Mouse (Mus musculus) gastrocnemius, adult 8-10 months (tissue): ENCODE data around the gene Gpr137. TPM values are rescaled to one million over a fixed set of nuclear protein-coding genes. Genes with fewer than 3 reads are reported as not detected.

ENCODE experiments used
- DNase-seq, 2 experiments: peaks; one replicate each; pipeline ENCODE4 v3.0.0; 2022; ENCODE audit warnings: low spot score in 2 of 2
- total RNA-seq, 4 experiments: library from RNA; stranded (reverse); gene quantifications; 2 replicates each; pipeline ENCODE4 v1.2.4; 2022

Gpr137 gene
- total RNA-seq, 4 experiments from 2014 or later, result 9.1 to 10.9 (median 10.0) TPM

GRCm38 (mm10) chr19:6941372-6942248 lies 670 bp downstream of the Gpr137 start, which contains the start of gene Bad:
Gene Bad, plus strand, starts transcription at chr19:6941861.
- peak; percentile 86 to 88 for DNase-seq

- no peak for DNase-seq
These were observed 1.6 kb downstream of the Gpr137 start for GRCm38 (mm10) chr19:6940396-6941351.

DNA sequence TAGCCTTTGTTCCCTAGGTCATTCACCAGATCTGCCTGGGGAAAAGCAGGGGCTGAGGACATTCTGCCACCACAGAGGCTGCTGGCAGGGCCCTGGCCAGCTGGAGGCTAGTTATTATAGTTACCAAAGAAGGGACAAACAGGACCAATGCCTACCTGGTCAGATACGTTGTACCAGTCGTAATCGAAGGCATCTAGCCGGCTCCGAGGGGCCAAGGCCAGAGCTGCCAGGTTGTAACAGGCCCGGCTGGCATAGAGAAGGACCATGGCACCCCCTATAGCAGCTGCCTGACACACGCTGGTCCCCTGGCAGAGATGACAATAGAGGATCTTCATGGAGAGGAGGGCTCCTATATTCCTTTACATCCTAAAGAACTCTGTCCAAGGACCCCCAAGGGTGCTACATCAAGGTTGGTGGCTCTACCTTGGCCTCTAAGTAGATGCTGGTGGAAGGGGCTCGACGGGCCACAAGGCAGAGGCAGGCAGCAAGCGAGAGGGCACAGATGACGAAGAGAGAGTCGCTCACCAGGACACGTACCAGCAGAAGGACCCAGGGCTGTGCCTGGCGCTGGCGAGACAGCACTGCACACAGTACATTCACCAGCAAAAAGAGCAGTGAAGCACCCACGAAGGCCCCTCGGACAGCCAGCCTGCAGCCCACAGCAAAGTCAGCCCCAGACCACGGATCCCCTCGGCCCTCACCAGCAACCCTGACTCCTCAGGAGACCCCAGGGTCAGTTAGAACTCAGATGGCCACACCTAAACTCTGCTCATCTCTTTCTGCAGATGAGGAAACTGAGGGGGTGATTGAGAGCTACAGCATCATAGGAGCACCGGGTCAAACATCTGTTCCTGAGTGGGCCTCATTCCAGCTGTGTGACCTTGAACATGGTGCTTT lies 2.9 kb downstream of the Gpr137 start:
- no peak for DNase-seq

GRCm38 (mm10) chr19:6937541-6938465 lies 4.5 kb downstream of the Gpr137 start:
- DNase-seq, result no peak

- no peak for DNase-seq
These were observed 6.0 kb downstream of the Gpr137 start for GRCm38 (mm10) chr19:6936299-6936698.

GRCm38 (mm10) chr19:6934195-6934977 lies 7.9 kb downstream of the Gpr137 start, which contains the start of gene Kcnk4:
Gene Kcnk4, minus strand, starts transcription at chr19:6934515.
- DNase-seq, result no peak

GRCm38 (mm10) chr19:6933436-6934194 lies 8.7 kb downstream of the Gpr137 start:
- no peak for DNase-seq

DNA sequence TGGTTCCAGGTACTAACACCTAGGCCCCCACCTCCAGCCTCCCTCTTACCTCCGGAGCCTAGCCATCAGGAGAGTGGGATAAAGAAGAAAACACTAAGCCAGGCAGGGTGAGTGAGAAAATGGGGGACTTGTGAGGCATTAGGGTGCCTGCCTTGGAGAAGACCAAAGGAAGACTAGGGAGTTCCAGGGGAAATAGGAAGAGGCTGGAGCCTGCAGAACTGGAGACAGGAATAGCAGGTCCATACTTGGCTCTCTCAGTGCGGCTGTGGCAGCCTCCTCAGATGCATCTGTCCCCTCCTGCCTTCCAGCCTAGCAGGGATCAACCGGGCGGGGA lies 9.2 kb downstream of the Gpr137 start:
- DNase-seq, result no peak

GRCm38 (mm10) chr19:6932018-6932417 lies 10.3 kb downstream of the Gpr137 start:
- DNase-seq, result no peak

DNA sequence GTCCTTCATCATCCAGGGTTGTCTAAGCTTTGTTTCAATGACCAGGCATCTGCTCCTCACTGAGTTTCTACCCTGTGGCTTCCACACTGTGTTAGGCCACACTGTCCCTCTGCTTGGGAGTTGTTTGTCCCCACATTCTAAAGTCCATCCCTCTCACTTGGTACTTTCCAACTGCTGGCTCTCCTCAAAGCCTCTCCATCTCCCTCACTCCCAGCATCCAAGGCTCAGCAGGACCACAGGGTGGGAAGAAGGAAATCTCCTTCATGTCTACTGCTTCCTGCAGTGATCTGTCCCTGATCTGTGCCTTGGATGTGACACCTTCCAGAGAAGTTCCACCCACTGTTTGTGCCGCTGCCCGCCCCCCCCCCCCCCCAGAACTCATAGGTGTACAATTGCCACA lies 11.3 kb downstream of the Gpr137 start:
- DNase-seq, result no peak

DNA sequence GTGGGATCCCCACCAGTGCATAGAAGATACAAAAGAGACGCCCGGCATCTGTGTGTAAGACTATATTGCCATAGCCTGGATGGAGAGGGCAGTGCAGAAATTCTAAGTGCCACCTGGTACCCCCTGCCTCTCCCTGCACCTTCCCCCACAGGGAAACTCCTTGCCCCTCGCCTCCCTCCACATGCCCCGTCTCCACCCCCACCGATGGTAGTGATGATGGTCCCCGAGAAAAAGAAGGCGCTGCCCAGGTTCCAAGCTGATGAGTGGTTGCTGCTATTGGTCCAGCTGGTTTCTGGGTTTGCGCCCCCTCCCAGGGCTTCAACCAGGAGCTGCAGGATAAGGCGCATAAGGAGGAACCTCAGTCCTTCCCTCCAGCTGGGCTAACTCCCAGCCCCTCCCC lies 14.2 kb downstream of the Gpr137 start:
- DNase-seq, result no peak

DNA sequence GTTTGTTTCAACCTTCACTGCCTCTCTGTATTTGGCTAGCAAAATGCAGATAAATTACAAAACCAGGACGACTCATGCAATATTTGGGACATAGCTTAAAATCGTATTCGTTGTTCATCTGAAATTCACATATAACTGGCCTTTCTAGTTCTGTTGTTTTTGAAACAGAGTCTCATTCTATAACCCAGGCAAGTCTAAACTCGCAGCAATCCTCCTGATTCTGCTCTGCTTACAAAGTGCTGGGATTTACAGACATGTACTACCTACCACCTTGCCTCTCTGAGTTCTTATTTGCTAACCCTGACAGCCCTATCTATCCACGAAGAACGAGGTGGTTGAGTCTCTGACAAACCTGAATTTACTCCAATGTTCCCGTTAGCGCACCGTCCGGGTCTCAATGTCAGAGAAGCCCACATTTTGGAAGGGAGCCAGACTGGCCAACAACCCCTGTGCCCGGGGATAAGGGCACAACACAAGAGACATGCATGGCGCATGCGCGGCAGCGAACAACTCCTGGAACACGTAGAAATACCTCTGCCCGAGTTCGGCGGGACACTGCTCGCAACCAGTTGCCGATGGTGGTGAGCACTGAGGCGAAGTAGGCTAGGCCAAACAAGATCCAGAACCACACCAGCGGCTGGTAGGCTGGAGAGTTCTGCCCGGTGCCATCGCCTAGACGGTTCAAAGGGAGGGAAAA lies 15.6 kb downstream of the Gpr137 start:
- no peak for DNase-seq

GRCm38 (mm10) chr19:6925611-6926329 lies 16.5 kb downstream of the Gpr137 start:
- no peak for DNase-seq

DNA sequence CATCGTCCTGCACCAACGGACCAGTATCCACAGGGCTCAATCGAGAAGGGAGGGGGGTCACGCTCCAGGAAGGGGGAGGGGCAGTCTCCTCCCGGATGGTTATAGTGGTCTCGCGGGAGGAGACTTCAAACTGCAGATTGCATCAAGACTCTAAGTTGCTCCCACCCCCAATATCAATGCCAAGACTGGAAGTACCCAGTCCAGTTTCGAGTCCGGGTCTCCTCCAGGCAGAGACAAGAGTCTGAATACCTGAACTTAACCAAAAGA lies 17.0 kb downstream of the Gpr137 start, which contains the start of gene Catsperz:
Catsperz (minus strand) TSS at position 74 of the 267 bp plus-strand sequence.
- DNase-seq, result no peak

DNA sequence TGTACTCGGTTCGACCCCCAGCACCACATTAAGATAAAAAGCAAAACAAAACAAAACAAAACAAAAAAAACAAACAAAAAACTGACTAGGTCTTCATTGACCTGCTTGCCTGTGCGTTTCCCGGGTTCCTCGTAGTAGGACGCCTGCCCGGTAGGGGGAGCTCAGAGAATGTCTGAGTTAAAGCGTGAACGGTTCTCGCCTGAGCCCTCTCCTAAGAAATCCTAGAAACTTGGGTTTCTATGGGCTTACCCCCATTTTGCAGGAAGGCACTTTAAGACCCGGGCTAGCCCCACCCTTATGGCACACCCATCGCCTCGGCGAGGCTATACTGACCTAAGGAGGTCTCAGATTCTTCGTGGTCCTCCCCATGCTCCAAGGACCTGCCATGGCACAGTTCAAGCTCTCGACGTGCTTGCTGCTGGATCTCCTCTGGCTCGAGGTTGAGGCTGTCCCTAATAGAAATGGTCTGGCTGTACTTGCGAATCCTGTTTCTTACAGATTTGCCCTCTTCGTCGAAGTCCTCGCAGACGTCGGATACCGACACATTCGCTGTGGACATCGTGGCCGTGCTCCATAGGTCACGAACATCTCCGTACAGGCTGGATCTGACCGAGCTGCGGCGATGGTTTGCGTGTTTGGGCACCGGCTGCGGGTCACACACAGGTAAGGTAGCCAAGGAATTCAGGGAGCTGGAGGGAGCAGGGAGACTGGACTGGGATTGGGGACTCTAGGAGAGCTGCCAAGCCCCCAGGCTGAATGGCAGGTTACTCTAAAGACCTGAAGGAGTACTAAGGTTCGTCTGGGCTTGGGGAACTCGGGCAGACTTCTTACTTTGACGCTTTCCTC lies 17.6 kb downstream of the Gpr137 start:
- DNase-seq, result peak; percentile 70 to 73
